Mouse (Mus musculus) ES-E14 (cell line): ENCODE measurements at regions not wholly inside any gene's neighbourhood (a gene's known extent, or its start where the extent isn't known, plus 50 kb on each side); places are given as distances from the start of the nearest gene placed in this dataset.

Source experiments
- DNase-seq: peaks from one replicate; pipeline ENCODE4 v3.0.0-alpha.2; 2013; ENCODE audit warnings: low read depth, low spot score
- H3K27ac ChIP-seq: 2 replicates; pipeline ENCODE4 v1.5.1; 2012; ENCODE audit warnings: low read depth, mild to moderate bottlenecking, low read length, moderate library complexity, mixed read lengths; ENCODE audit not compliant: poor library complexity, insufficient read depth, severe bottlenecking
- H3K36me3 ChIP-seq: 2 replicates; pipeline ENCODE4 v1.6.1; 2012; ENCODE audit warnings: mild to moderate bottlenecking, low read length, moderate library complexity, mixed read lengths; ENCODE audit not compliant: control insufficient read depth, poor library complexity, insufficient read depth, severe bottlenecking
- H3K4me1 ChIP-seq, 2 experiments: fragments of 150-350 bp in 1 of 2; sonication (generic) in 1 of 2; 2 replicates each; pipeline ENCODE4 v1.6.1; 2012; ENCODE audit warnings: low read length in 2 of 2, mild to moderate bottlenecking in 1 of 2, mixed read lengths in 1 of 2; ENCODE audit not compliant: control insufficient read depth in 2 of 2, insufficient read depth in 2 of 2, poor library complexity in 1 of 2
- H3K4me3 ChIP-seq, 2 experiments: fragments of 150-350 bp in 1 of 2; sonication (generic) in 1 of 2; 2 replicates each; pipeline ENCODE4 v1.5.1; 2012; ENCODE audit warnings: low read length in 2 of 2, low read depth in 1 of 2, mild to moderate bottlenecking in 1 of 2, mixed read lengths in 1 of 2; ENCODE audit not compliant: insufficient read depth in 1 of 2, poor library complexity in 1 of 2, severe bottlenecking in 1 of 2
- H3K9ac ChIP-seq: 2 replicates; pipeline ENCODE4 v1.6.1; 2012; ENCODE audit warnings: low read depth, mild to moderate bottlenecking, low read length, mixed read lengths; ENCODE audit not compliant: poor library complexity, insufficient read depth, severe bottlenecking
- H3K9me3 ChIP-seq: fragments of 150-350 bp; sonication (generic); 2 replicates; pipeline ENCODE4 v1.6.1; 2012; ENCODE audit warnings: low read depth, mild to moderate bottlenecking, low read length; ENCODE audit not compliant: control insufficient read depth, insufficient read depth
- CHD2 ChIP-seq: IDR thresholded peaks from 2 replicates; pipeline ENCODE4 v1.6.1; 2014; ENCODE audit warnings: mild to moderate bottlenecking, low read depth, low read length, inconsistent platforms
- HCFC1 ChIP-seq: IDR thresholded peaks from 2 replicates; pipeline ENCODE4 v1.6.1; 2012; ENCODE audit warnings: low read length, inconsistent platforms, borderline replicate concordance; ENCODE audit not compliant: insufficient read depth
- MAFK ChIP-seq: IDR thresholded peaks from 2 replicates; pipeline ENCODE4 v1.6.1; 2014; ENCODE audit warnings: mild to moderate bottlenecking, low read depth, low read length, inconsistent platforms; ENCODE audit not compliant: insufficient read depth
- ZC3H11A ChIP-seq: IDR thresholded peaks from 2 replicates; pipeline ENCODE4 v1.6.1; 2012; ENCODE audit warnings: low read depth, mild to moderate bottlenecking, inconsistent platforms, low read length, borderline replicate concordance
- ZNF384 ChIP-seq: IDR thresholded peaks from 2 replicates; pipeline ENCODE4 v1.6.1; 2012; ENCODE audit warnings: low read depth, low read length, inconsistent platforms
- in situ Hi-C, 2 experiments: fragments of 600-800 bp; cut with MboI; formaldehyde crosslinking; loops; one replicate each; pipeline ENCODE4 v1.15.1; 2025; ENCODE audit warnings: low sequenced_read_pairs in 2 of 2, inconsistent platforms in 1 of 2; ENCODE audit not compliant: unreplicated experiment in 2 of 2

DNA sequence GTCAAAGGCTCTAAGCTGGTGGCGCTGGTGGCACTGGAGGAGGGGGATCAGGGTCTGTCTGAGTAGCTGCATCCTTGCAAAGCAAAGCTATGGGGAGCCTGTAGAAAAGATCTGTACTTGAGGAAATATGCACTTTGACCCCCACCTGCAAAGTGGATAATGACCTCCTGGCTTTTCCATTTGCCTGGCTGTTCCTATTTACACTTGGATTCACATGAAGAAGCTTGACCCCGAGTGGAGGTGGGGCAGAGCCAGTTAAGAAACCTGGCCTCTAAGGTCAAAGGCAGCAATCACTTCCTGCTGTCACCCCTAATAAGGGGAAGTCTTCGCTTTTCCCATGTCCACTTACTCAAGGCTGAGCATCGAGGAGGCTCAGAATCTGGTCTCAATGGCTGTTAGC, 145.7 kb upstream of the Fam19a5 start:
- H3K27ac ChIP-seq: no peak overlapping the region
- TF ChIP-seq ZNF384 (no peak), HCFC1 (no peak), ZC3H11A (no peak), CHD2 (no peak), MAFK (no peak)
- no peaks in the 10 kb centered on the region for H3K9me3 ChIP-seq
- no peak for DNase-seq
- H3K36me3 ChIP-seq: no peaks in the 10 kb centered on the region
- no peak overlapping the region for H3K9ac ChIP-seq
- no peaks in the 10 kb centered on the region for H3K4me1 ChIP-seq
- in situ Hi-C loops: no loop called here
- H3K4me3 ChIP-seq: no peak overlapping the region

DNA sequence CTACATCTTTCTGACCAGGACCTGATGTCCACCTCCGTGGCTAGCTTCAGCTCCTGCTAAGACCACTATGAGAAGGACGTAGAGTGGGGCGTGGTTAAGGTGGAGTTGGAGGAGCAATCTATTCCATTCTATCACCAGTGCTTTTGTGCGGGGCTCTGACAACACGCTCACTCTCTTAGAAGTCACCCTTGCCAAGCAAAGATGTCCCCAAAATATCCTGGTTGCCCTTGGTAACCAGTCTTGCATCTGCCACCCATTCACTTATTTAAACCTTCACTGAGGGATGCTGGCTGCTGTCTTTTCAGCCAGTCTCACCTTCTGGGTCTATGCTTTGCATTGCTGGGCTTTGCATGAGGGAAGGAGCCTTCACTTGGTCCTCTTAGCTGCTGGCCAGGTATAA, 138.4 kb upstream of the Fam19a5 start:
- DNase-seq: no peak
- H3K9me3 ChIP-seq: no peaks in the 10 kb centered on the region
- in situ Hi-C loops: no loop called here
- H3K9ac ChIP-seq: no peak overlapping the region
- H3K36me3 ChIP-seq: no peaks in the 10 kb centered on the region
- no peaks in the 10 kb centered on the region for H3K4me1 ChIP-seq
- no peak overlapping the region for H3K4me3 ChIP-seq
- H3K27ac ChIP-seq: no peak overlapping the region
- TF ChIP-seq MAFK: no peak
- TF ChIP-seq CHD2: no peak
- no peak for TF ChIP-seq ZC3H11A
- no peak for TF ChIP-seq HCFC1
- TF ChIP-seq ZNF384: no peak

DNA sequence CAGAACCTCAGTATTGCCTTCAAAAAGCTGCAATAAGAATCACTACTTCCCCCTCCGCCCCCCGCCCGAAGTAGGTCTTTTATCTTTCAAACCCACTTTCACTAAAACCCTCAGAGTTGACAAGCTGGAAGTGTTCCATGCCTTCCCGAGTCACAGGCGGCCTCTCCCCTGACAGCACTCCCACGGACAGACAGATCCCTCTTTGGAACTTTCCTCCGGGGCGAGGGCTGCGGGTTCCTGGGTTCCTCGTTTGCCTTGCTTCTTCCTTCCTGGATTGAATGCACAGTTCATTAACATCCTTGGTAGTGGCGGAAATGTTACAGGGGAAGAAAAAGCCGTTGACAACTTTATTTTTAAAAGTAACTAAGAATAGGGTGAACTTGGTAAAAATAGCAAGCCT, 132.1 kb upstream of the Fam19a5 start:
- Histone ChIP-seq H3K4me3 (no peak overlapping the region), H3K9me3 (no peaks in the 10 kb centered on the region), H3K9ac (no peak overlapping the region), H3K27ac (no peak overlapping the region), H3K36me3 (no peaks in the 10 kb centered on the region), H3K4me1 (no peaks in the 10 kb centered on the region)
- TF ChIP-seq MAFK (no peak), ZNF384 (no peak), CHD2 (no peak), ZC3H11A (no peak), HCFC1 (no peak)
- in situ Hi-C loops: no loop called here
- DNase-seq: no peak

DNA sequence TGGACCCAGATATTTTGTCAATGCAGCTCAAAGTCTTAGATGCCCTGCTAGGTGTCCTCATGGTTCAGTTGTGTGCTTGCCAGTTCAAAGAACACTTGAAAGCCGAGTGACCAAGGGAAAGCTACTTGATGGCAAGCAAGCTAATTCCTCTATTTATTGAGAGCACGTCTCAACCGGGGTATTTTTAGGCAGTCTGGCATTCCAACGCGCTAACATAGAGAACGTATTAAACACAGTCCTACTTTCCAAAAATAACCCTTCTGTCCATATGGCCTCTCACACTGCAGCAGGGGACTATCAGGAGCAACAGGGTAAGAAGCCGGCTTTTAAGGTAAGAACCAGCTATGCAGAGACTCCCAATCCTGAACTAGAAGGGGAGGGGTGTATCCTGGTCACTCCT, 128.1 kb upstream of the Fam19a5 start:
- no peak for TF ChIP-seq HCFC1
- no peak for TF ChIP-seq ZC3H11A
- TF ChIP-seq ZNF384: no peak
- no peak for TF ChIP-seq CHD2
- no peak for TF ChIP-seq MAFK
- H3K4me3 ChIP-seq: no peak overlapping the region
- no peak overlapping the region for H3K9ac ChIP-seq
- H3K9me3 ChIP-seq: no peaks in the 10 kb centered on the region
- no peak for DNase-seq
- no peaks in the 10 kb centered on the region for H3K4me1 ChIP-seq
- H3K27ac ChIP-seq: no peak overlapping the region
- in situ Hi-C loops: no loop called here
- H3K36me3 ChIP-seq: no peaks in the 10 kb centered on the region

DNA sequence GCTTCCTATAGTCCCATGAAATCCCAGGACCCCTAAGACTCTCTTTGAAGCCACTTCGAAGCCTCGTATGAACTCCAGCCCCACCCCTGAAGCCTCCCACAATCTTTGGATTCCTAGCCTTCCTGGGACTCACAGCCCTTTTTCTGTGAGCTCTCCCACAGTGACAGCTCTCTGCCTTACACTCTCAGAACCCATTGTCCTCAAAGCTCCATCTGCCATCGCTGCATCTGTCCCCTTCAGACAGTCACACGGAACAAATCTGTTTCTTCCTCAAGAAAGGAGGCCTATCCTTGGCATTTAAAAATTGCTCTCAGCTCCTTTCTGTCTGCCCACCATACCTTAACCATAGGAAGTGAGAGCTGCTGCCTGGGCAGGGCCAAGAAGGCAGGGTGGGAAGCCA, 122.4 kb upstream of the Fam19a5 start:
- Histone ChIP-seq H3K4me3 (no peak overlapping the region), H3K4me1 (no peaks in the 10 kb centered on the region), H3K27ac (no peak overlapping the region), H3K36me3 (no peaks in the 10 kb centered on the region), H3K9me3 (no peaks in the 10 kb centered on the region), H3K9ac (no peak overlapping the region)
- in situ Hi-C loops: no loop called here
- no peak for DNase-seq
- TF ChIP-seq MAFK (no peak), ZNF384 (no peak), CHD2 (no peak), ZC3H11A (no peak), HCFC1 (no peak)
